Mouse (Mus musculus) WW6 (cell line): Measurements from ENCODE around the gene Fam171a2.

Experiments
- DNase-seq: peaks from one replicate; pipeline ENCODE4 v3.0.0-alpha.2; 2013; ENCODE audit warnings: low read depth, low spot score

Gene Fam171a2

DNA sequence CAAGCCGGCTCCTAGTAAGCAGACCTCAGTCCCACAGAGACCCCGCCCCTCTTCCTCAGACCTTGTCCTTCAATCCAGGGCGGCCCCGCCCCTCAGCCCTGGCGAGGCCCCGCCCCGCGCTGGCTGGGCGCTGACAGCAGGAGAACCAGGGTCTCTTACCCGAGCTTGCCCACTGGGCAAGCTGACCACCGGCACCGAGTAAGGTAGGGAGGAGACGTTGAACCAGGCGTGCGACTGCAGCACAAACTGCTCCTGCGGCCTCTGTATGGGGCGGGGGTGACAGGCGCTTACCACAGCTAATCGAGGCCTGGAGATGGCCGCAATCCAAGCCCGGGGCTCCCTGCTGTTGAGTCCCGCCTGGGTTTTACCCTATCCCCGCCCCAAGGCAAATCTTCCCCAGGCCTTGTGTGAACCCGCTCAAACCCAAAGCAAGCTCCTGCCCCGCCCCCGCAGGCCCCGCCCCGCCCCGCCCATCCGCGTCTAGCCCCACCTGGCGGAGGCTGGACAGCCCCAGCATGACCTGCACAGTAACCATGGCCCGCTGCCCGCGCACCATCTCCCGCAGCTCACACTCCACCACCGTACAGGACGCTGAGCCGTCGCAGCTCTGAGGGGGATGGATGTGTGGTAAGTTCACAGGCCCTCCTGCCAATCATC, 8.4 kb upstream of the Fam171a2 start:
- peak; percentile 86 for DNase-seq

DNA sequence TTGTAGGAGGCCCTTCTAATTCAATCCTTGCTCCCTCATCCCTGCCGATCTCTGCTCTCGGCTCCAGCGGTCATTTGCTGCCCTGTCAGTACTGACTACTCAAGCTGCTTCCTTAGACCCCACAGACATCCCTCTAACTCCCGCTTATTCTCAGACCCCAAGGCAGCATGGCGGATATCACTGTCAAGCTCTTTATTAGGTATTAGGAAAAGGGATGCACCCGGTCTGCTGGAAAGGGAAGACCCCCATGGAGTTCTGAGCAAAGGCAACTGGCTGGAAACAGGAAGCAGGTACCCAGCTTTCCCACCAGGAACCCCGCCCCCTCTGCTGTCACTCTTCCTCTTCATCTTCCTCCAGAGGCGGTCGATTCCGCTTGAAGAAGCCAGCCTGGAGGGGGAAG, 5.6 kb upstream of the Fam171a2 start:
- no peak for DNase-seq

DNA sequence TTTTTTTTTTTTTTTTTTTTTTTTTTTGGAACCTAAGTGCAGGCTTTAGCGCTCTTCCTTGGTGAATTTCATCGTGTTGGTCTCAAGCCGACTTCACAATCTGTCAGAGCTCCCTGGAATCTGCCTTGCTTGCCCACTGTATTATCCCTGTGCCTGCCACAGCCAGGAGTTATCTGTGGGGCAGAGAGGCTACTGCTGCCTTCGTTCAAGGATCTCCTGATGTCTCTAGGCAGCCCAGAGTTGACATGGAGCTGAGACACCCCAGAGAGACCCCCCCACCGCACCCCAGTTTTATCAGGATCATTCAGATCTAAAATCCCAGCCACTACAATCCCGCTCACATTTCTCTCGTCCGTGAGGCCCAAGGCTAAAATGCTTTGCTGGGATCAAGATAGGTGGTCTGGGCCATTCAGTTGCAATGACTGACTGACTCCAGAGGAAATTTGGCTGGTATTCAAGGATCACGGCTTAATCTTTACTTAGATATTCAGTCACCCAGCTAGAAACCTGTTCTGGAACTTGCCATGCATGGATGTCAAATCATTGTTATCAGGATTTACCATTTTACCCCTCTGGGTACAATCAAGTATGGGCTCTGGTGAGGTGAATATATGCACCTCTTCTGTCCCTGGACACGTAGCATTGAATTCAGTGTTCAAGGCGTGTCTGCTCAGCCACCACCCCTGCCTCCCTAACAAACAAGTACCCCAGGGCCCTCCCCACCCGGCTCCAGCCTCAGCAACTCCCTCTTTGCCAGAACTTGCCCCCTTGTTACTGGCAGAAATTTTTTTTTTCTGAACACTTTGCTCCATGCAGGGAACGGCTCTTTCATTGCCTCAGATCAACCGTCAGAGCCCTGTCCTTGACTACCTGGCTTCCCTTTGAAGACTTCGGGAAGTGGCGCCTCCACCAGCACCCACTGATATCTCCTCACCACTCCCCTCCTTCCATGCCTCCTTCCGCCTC, 1.8 kb upstream of the Fam171a2 start:
- no peak for DNase-seq

DNA sequence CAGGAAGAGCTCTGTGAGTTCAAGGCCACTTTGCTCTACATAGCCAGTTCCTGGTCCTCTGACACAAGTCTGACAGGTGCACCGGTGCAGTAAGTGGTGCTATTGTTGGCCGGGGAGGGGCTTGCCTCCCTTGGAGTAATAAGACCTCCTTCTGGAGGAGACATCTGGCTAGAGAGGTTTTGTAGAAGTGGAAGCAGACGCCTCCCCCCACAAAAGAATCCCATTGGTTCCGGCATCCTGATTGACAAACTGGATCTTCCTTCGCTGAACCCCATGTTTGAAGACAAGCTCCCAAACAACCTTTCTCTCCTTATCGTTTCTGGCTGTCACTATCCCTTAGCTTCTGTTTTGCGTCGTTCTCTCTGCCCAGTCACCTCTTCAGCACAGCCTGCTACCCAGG, 845 bp upstream of the Fam171a2 start:
- no peak for DNase-seq

DNA sequence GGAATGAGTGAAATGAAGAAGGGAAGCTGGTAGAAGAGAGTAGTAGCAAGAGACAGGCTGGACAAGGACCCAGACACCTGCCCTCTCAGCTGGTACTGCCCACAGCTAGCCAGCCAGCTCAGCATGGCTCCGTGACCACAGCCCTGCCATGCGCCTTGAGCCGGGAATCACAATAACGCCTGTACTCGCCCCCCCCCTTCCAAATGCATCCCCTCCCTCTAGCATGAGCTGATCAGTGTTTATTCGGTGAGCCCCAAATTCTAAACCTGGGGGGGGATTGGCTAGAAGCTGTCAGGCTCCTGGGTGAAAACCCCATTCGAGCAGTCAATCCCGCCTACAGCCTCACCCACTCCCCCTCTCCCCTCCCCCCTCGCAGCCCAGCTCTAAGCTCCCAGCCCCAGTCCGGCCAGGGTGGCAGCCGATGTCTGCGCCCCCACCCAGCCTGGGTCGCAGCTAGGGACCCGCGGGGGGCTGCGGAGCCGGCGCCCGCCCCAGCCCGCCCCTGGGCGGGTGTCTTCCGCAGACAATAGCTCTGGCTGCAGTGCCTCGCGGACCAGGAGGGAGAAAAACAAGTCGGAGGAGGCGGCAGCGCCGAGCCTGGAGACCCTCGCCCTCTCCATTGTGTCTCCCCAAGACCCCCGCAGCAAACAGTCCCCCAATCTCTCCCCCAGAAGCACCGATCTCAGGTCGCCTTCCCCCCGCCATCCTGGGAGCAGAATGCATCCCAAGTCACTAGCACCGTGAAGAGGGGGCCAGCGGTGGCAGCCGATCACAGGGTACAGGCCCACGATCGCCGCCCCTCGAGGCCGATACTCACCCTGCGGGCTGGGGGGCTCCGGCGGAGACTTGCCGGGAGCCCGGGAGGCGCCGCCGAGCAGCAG, 661 bp downstream of the Fam171a2 start:
- no peak for DNase-seq

DNA sequence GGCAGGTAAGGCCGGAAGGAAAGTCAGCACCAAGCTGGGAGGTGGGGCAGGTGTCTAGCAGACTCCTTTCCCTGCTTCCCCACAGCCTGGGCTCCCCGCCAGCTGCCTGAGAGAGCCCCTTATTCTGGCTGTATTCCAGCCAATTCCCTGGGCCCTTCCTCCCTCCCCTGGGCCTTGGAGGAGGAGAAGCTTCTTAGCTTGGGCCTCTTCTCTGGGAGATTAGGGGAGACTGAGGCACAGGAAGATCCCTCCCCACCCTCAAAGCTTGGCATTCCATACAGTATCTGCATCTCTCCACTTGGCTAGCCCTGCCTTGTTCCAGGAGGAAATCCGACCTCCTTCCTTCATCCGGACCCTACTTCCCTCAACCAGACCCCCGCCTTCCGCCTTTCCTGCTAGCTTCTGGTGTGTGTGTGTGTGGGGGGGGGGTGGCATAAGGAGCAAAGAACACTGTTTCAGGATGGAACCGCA, 1.6 kb downstream of the Fam171a2 start:
- no peak for DNase-seq

DNA sequence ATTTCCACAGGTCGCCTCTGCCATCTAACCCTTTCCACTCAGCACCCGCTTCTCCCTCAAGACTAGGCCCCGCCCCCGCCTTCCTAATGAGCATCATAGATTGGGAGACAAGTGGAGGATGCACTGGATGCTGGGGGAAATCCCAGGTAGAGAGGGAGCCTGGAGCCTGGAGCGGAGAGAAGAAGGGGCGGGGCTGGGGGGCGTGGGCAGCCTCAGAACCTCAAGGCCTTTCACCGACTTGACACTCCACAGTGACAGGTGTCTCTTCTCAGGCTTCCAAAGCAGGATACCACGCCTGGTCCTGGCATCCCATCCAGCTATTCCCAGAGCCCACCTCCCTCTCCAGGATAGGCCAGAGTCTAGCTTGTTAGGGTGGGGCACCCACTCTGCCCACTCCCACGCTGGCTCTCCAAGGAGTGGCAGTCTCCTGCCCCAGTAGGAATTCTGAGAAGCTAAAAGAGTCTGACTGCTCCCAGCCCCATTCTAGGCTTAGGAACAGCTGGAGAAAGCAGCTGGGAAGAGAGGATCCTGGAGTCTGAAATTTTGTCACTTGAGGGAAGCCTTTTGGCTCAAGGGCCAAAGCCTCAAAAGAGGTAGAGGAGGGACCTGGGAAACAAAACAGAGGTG, 2.1 kb downstream of the Fam171a2 start:
- no peak for DNase-seq

DNA sequence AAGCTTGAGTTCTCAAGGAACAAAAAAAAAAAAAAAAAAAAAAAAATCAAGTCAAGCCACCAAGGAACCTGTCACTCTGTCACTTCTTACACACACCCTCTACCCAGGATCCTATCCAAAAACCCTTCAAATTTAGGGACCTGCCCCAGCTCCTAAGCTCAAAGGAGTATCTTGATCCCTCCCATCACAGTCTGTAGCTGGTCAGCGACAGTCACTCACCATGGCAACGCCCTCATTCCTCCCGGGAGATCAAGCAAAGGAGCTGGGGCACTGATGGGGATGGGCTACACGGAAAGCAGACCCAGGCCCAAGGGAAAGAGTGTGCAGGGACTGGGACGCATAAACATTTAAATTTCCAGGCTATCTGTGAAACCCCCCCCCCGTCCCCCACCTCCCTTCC, 2.7 kb downstream of the Fam171a2 start:
- DNase-seq: no peak

DNA sequence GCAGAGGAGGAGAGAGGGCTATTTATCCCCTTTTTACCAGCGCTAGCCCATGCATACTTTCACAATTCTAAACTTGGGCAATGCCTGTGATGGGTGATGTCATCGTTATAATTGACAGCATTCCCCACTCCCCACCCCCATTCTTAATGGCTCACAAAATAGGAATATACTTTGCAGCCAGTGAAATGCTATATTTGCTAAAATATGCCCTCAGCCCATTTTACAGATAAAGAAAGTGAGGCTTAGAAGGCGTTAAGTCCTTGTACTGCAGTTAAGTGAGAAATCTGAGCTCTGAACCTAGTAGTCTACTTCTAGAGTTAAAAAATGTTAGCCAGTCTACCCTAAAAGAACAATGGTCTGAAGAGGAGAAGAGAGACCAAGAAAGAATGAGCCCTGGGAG, 3.2 kb downstream of the Fam171a2 start:
- DNase-seq: no peak

DNA sequence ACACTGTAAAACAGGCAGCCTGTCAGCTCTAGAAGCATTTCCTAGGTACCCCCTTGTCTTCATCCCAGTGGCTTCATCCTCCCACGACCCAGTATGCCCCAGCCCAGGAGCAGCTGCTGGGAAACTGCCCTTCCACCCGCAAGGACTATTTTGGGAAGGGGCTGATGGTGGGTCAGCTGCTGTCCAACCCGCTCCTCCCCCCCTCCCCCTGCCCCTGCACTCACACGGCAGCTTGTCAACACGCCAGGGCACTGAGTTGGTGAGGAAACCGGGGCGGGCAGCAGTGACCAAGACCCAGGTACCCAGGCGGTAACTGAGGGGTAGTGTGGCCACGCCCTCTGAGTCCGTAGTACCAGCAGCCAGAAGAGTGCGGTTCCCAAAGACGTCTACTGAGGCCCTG, 3.7 kb downstream of the Fam171a2 start:
- no peak for DNase-seq

DNA sequence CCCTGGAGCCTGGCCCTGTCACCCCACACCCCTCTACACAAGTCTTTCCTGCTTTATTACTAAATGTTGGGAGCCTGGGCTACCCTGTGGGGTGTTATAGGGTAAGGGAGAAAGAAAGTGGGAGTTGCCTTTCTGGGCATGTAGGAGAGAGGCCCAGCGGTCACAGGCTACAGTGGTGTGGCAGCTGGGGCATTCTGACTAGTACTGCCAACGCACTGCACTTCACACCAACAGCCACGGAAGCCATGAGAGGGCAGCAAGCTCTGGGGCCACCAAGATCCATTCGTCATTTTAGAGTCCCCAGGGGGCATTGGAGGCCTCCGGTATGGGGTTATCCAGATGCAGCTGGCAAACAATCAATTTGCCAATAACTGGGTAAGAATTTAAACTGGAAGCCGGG, 5.4 kb downstream of the Fam171a2 start:
- no peak for DNase-seq

DNA sequence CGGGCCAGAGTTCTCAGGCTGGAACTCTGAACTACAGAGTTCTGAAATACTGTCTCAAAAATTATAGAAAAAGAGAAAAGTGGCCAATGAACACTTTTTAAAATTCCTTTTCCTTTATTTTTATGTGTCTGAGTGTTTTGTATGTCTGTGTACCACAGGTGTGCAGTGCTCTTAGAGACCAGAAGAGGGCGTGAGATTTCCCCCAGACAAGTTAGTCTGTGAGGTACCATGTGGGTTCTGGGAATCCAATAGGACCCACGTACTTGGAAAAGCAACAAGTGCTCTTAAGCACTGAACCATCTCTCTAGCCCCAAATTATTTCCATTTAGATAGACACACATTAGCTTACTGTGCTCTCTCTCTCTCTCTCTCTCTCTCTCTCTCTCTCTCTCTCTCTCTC, 6.0 kb downstream of the Fam171a2 start:
- no peak for DNase-seq

DNA sequence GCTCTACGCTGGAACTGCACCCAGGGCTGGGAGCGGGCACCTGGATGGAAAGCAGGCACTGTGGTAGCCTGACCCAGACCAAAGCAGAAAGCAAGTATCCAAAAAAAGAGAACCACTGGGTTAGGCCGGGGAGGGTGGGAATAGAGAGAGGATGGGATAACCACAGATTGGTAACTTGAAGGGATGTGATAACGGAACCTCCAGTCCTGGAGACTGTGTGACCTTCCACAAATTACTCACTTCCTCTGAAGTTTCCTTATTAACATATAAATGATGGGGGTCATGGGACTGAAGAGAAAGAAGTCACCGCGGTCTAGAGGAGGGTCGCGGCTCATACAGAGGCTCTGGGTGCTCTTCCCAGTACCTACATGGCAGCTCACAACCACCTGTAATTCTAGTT, 7.2 kb downstream of the Fam171a2 start:
- DNase-seq: no peak

DNA sequence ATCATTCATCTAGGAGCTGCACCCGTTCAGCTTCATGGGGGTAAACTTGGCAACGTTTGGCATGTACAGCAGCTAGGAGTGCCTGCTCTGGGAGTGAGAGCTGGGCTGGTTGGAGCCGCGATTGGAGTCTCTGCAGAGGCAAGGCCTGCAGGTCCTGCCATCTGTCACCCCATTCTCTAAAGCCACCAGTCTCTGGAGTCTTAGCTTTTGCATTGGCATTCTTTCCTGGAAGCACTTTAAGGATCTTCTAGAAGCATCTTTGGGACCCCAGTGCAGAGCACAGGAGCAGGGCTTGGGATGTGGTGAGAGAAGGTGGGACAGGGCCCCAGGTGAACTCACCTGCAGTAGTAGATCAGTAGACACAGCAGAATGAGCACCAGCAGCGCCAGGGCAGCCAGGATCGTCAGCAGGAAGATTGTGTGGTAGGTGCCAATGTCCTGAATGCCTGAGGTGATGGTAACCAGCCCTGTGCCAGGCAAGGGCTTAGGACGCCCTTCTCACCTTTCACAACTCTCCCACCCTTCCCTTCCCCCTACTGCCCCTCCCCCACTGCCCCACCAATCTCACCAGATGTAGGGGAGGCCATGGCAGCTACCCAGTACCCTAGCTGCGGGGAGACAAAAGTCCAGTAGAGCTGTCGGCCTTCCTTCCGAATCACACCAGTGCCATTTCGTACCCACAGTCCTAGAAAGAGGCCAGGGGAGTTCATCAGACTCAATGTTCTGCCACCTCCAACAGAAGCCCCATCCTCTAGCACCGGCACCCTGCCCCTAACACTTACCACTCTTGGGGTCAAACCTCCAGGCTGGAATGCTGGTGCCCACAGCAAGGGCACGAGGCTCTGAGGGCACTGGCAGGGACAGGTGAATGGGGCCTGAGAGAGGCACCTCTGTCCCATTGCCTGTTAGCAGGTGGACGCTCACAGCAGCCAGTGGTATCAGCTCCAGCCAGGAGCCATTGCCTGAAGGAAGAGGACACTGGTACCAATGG, 8.1 kb downstream of the Fam171a2 start:
- DNase-seq: no peak

DNA sequence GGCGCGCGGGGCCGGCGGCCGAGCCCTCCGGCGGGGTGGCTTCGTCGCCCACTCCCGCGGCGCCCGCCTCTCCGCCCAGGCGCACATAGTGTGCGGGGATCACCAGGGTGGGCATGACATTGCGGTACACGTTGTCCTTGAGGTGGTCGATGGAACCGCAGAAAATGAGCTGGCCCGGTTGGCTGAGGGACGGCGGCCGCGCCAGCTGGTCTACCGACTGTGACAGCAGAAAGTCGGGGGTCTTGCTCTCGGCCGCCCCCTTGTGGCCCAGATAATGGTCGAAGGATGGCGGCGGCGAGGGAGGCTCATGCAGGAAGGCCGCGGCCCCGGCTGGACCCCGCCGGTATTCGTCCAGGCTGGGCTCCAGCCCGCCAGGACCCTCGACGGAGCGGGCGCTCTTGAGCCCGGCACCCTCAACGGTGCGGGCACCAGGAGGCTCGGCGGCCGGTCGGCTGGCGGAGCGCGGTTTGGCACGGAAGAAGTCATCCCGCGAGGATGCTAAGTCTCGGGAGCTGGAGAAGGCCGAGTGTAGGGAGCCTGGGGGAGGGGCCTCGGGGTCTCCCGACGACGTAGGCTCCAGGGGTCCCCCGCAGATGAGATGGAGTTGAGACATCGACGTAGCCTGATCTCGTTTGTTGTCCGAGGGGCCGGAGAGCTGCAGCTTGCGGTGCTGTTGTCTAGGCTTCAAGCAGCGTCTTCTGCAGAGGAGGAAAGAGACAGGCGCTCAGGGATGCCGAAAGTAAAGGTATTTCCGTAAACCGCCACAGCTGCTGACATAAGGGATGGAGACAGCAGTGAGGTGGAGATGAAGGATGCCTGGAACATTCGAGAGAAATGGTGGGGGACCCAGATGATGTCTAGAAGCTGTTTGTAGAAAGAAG, 9.0 kb downstream of the Fam171a2 start:
- no peak for DNase-seq

DNA sequence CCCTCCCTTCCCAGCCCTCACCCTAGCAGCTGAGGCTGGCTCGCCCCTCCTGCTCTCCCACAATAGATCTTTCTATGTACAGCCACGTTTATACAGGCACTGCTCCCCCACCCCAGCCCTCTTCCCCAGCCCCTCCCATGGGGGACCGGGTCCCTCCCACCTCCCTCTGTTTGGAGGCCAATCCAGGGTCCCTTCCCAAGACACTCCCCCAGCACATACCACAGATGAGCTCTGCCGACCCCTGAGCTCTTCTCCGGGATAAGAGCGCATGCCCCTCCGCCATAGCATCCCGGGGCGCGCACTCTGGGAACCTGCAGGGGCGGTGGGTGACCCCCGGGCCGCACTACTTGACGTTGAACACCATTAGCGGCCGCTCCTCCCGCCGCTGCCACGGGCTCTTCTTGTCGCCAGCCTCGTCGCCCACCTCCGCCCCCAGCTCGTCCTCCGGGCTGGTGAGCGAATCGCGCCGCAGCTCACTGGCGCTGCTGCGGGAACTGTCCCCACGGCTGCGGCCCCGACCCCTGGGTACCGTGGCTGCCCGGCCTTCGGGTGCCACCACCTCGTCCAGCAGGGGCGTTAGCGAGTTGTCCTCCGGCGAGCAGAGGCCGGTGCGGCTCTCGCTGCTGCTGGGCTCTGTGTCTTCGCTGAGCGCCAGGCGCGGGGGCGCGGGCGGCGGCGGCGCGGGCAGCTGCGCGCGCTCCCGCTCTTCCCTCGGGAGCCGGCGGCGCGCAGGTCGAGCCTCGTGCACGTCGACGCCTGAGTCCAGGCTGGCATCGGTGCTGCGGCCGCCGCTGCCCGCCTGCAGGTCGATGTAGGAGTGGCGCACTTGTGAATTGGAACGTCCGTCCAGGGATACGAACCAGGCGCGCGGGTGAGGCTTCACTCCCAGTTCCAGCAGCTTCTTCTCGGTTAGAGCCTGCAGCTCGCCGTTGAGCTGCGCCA, 10.1 kb downstream of the Fam171a2 start:
- no peak for DNase-seq

DNA sequence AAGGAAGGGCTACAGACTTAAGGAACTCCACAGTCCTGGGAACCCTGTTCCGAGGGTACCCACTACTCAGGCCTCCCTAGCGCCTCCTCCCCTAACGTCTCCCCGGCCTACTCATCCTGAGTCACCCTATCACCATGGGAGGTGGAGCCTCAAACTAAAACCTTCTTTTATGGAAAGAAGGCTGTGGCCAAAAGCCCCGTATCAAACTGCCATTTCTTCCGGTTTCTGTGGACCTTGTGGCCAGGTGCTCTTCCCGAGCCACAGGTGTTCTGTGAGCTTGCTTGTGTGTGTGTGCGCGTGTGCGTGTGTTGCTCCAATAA, 11.1 kb downstream of the Fam171a2 start:
- DNase-seq: no peak

DNA sequence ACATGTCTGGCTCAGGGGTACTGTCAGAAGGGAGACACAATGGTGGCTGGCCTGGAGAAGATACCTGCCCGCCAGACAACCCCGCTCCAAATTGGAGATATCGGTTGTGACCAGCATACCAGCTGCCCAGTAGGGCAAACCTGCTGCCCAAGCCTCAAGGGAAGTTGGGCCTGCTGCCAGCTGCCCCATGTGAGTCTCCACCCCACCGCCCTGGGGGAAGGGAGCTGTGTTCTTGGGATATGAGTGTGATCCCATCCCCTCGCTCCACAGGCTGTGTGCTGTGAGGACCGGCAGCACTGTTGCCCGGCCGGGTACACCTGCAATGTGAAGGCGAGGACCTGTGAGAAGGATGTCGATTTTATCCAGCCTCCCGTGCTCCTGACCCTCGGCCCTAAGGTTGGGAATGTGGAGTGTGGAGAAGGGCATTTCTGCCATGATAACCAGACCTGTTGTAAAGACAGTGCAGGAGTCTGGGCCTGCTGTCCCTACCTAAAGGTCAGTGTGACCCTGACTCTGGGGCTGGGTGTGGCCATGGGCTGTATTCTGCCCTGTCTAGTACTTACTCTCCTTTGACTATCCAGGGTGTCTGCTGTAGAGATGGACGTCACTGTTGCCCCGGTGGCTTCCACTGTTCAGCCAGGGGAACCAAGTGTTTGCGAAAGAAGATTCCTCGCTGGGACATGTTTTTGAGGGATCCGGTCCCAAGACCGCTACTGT, 11.6 kb downstream of the Fam171a2 start:
- no peak for DNase-seq
